Mouse (Mus musculus) hematopoietic multipotent progenitor cell, adult 10-12 weeks (in vitro differentiated cells): ENCODE results near the gene Mier1. TPM values are rescaled to one million over a fixed set of nuclear protein-coding genes. Genes with fewer than 3 reads are reported as not detected.

Experiments
- polyA plus RNA-seq: library from polyadenylated mRNA; stranded (reverse); fragments of >175 nt; gene quantifications from 2 replicates; pipeline ENCODE4 v1.2.3, GENCODE M21; 2012; ENCODE audit warnings: low replicate concordance

The Mier1 gene
- polyA plus RNA-seq, result 15.8 and 30.3 TPM in 2 replicates

DNA sequence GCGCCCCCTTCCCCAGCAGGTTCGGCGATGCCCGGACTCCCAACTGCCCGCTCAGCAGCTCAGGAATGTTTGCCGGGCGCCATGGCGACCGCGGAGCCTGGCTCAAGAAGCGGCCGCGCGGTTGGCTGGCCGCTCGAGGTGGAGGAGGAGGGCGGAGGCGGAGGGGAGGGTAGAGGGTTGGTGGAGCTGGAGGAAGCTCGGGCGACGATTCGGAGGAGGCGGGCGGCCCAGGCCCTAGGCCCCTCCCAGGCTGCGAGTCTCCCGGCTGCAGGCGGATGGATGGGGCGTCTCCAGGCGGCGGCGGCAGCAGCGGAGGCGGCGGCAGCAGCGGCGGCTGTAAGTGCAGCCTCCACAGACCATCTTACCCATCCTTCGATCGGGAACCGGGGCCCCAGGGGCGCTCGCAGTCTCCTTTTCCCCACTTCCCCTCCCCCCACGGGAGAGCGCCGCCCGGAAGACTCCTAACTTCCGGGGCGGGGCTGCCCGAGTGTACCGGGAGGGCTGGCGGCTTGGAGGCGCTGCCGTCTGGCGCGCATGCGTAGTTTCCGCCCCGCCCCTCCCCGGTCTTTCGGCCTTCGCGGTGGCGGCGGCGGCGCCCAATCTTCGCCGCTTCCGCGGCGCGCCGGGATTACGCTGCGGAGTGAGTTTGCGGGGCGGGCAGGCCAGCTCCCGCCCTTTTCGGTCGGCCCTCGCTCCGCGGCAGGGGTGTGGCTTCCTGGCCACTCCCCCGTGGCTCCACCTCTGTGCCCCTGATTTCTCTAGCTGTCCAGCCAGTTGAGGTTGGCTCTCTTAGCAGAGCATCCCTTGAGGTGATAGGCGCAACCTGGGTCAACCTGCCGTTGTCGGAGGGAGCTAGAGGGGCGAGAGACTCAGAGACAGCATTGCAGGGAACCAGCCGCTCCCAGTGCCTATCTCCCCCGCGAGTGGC is at the start of gene Mier1, which contains the start of gene Wdr78:
Gene Mier1, plus strand, starts transcription at position 207 of the 928 bp plus-strand sequence.
Gene Wdr78, minus strand, starts transcription at position 372 of the 928 bp plus-strand sequence.

Other genes with a start within 250 kb of the Mier1 start
- gene Tctex1d1, start 135.8 kb upstream of the Mier1 start, polyA plus RNA-seq, result not detected in 2 replicates
- gene Insl5, start 87.5 kb upstream of the Mier1 start, polyA plus RNA-seq, result not detected in 2 replicates
- 1.2 and 2.1 TPM in 2 replicates for gene Wdr78, start 165 bp downstream of the Mier1 start, polyA plus RNA-seq
- 1.7 and 2.6 TPM in 2 replicates for gene Slc35d1, start 100.8 kb downstream of the Mier1 start, polyA plus RNA-seq
- gene 4921539E11Rik, start 176.5 kb downstream of the Mier1 start, polyA plus RNA-seq, result not detected in 2 replicates
- 0.78 and 1.1 TPM in 2 replicates for gene Oma1, start 199.4 kb downstream of the Mier1 start, polyA plus RNA-seq